Mouse (Mus musculus) embryo, embryonic 11.5 days (tissue): ENCODE measurements around the gene Rhox4d.
"Not testable (repeated sequence)": the region's sequence is repeated elsewhere in the genome, so short reads cannot be mapped to it uniquely, and the experiment has no call there.

Experiments
- DNase-seq: peaks from one replicate; pipeline ENCODE4 v3.0.0-alpha.2; 2012; ENCODE audit warnings: low read depth, low spot score

The Rhox4d gene

GRCm38 (mm10) chrX:37514059-37514458, at the start of gene Rhox4d:
Rhox4d (plus strand) TSS chrX:37514359.
- not testable (repeated sequence) for DNase-seq

- DNase-seq = not testable (repeated sequence)
Measured at GRCm38 (mm10) chrX:37480037-37480436, 34.1 kb upstream of the Rhox4d start, which contains the start of gene Rhox4c. Rhox4c (plus strand) TSS chrX:37480337.

DNA sequence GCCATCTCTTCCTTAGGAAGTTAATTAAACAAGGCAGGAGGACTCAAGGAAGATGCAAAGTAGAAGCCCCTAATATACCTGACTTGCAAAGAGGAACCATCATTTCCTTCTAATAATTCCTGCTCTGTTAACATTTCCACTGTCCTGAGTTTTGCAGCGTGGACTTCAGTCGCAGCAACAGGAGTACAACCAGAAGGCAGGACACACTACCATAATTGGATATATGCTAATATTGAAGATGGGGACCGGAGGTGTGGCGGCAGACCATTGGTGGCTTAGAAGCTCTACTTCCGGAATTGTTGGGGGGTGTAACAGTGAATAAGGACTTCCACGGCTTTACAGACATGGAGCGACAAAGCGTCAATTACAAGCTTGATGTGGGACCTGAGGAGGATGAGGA, 16.0 kb downstream of the Rhox4d start, which contains the start of gene Rhox2e:
Rhox2e (plus strand) TSS at position 301 of the 400 bp plus-strand sequence.
- DNase-seq = not testable (repeated sequence)

DNA sequence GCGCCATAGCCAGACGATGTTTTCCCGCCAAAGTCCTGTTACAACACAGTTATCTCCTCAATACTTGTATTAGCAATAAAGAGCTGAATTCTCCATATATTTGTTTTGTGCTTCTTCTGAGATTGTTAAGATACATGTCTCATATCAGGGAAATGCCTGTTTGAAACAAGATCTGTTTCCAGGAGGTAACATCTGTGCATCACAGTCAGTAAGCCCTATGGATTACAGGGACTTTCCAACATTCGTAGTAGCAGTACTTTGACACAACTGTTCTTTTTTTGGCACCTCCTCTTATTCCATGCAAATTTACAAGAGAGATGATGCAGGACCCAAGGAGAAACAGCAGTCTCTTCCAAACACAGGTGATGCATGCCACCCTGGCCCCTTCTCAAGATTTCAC, 27.6 kb downstream of the Rhox4d start, which contains the start of gene Rhox3e:
Rhox3e (plus strand) TSS at position 301 of the 400 bp plus-strand sequence.
- DNase-seq = not testable (repeated sequence)

GRCm38 (mm10) chrX:37557112-37557511, 43.0 kb downstream of the Rhox4d start, which contains the start of gene Rhox4e:
Rhox4e (plus strand) TSS chrX:37557412.
- not testable (repeated sequence) for DNase-seq
